Mouse (Mus musculus) lung, postnatal 0 days (tissue): ENCODE data around the gene Ndufaf7.

Experiments
- CTCF ChIP-seq: IDR thresholded peaks from 2 replicates; pipeline ENCODE4 v1.5.1; 2016; ENCODE audit warnings: antibody characterized with exemption, mild to moderate bottlenecking
- EP300 ChIP-seq: IDR thresholded peaks from 2 replicates; pipeline ENCODE4 v1.6.1; 2016; ENCODE audit warnings: antibody characterized with exemption, mild to moderate bottlenecking, control low read depth

DNA sequence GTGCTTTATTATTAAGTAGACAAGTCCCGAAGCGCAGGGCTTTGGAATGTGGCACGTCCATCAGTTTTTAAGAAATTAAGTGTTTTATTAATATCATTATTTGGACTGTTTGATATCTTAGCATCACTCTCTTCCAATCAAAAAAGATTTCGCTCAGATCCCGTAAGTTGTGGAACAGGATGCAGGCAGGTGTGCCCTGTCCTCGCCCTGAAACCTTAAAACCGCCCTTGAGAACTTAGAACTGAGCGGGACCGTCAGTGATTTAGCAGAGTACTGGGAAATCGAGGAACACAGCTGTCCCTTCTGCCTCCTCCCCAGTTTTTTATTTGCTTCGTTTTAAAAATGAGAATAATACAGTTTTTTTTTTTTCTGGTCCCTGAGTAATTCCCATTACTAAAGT lies 20.0 kb upstream of the Ndufaf7 start:
- TF ChIP-seq CTCF (no peak), EP300 (no peak)
